Mouse (Mus musculus) lung, postnatal 36 days (tissue): ENCODE measurements around the gene Lca5l.

Experiments used
- DNase-seq: peaks from one replicate; pipeline ENCODE4 v3.0.0; 2022; ENCODE audit warnings: mixed read lengths

Lca5l gene

DNA sequence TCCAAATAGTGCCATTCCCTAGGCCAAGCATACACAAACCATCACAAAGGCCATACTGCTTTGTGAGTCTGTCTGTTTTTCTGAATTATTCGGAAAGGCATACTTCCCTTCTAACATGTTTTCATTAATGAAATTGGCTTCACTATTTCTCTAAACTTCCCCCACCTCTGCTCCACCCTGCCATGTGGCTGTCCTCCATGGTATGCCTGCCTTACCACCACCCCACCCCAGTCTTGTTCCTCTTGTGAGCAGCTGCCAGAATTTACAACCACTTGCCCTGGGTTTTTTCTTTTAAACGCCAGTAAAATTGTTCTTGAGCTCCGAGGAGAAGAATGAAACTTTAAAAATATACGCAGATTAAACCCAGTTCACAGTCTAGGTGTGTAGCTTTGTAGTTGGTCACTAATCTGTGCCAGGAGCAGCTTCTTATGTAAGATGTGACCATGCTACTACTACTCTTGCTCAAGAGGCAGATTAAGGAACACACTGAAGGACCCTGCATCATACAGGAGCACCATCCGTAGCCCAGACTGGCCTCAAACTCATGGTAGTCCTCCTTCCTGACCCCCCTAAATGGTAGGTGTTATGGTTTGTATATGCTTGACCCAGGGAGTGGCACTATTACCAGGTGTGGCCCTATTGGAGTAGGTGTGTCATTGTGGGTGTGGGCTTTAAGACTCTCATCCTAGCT is 81.3 kb downstream of the Lca5l start:
- no peak for DNase-seq

DNA sequence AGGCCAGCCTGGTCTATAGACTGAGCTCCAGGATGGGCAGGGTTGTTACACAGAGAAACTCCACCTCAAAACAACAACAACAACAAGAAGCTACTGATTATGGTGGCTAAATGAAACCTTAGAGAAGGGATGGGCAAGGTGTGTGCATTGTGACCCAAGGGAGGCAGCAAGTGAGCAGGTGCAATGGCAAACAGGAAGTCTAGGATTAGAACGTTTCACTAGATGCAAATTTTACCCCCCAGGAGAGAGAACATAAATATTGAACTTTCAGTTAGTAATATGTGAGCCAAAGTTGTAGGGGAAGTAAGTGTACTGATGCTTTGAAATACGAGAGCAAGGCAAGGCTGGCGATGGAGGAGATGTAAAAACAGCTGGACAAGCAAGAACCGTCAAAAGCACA is 82.4 kb downstream of the Lca5l start:
- no peak for DNase-seq
